Mouse (Mus musculus): ENCODE measurements around the gene Srsf6.
"Not testable (repeated sequence)": the region's sequence is repeated elsewhere in the genome, so short reads cannot be mapped to it uniquely, and the experiment has no call there.

Srsf6 gene

GRCm38 (mm10) chr2:162931123-162931673 is at the start of gene Srsf6:
Gene Srsf6, plus strand, starts transcription at chr2:162931528.
- DNase-seq = peak; percentile 97

DNA sequence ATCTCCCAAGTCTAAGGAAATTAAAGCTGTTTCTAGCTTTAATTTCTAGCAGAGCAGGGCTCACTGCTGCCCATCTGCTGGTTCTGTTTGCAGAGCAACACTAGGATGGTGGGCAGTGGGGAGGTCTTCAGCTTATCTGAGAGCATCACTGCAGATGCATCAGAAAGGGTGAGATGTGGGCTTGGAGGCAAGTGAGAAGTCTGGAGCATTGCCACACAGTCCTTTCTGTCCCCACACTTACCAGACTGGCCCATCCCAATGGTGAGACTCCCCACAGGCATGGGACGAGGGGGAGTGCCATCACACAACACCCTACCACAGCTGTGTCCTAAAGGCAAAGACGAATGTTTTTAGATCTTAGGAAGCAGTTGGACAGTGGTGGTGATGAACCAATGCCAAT is 47.2 kb upstream of the Srsf6 start:
- no peak for DNase-seq

DNA sequence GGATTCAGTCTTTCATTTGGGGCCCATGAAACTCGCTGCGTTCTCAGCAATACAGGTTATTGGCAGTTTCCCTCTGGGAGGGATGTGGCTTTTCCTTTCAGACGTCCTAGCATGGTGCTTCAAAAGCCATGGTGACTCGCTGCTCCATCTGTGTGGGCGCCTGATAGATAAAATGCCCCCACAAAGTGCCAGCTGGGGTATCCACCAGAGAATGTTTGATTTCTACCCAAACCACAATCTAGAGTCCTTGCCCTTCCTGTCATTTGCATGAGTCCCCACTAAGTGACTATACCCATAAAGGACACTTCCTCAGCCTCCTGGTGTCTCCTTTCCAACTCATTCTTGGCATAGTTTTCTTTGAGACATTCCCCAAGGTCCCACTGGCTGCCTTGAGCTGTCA is 44.2 kb upstream of the Srsf6 start:
- no peak for DNase-seq

GRCm38 (mm10) chr2:162888677-162889076 is 42.7 kb upstream of the Srsf6 start:
- no peak for DNase-seq

DNA sequence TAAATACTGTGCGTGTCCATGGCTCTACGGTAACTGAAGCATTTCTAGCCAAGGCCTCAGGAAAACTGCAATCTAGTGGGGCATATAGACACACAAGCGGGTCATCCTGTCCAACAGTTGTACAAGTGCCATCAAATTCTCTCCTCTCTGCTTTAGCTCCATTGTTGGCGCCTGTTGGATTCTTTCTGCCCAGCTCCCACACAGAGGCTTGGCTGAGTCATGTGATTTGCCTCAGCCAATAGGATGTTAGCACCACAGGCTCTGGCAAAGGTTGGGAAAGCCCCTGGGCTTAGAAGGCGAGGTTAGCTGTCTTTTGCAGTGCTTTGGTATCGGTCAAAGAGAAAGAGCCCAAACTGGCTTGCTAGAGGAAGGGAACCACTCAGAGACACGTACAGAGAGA is 42.1 kb upstream of the Srsf6 start:
- DNase-seq = peak; percentile 33

DNA sequence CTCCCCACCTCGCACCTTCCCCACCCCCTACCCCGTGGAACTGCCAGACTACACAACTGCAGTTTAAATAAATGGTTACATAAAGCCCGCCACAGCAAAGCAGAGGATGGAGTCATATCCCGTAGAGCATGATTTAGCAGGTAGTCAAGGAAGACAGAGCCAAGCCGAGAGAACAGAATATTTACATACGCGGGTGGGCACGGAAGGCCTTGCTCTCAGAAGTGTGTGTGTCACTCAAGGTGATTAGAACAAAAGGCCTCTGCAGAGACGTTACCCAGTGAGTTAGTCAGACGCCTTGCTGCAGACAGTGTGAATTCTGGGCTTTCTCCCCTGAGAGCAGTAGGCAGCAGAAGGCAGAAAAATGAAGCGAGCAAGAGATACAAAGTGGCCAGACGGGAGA is 41.6 kb upstream of the Srsf6 start:
- DNase-seq = no peak

- not testable (repeated sequence) for DNase-seq
Observed at GRCm38 (mm10) chr2:162892979-162893378, 38.3 kb upstream of the Srsf6 start.

GRCm38 (mm10) chr2:162899256-162899655 is 32.1 kb upstream of the Srsf6 start:
- DNase-seq = not testable (repeated sequence)

DNA sequence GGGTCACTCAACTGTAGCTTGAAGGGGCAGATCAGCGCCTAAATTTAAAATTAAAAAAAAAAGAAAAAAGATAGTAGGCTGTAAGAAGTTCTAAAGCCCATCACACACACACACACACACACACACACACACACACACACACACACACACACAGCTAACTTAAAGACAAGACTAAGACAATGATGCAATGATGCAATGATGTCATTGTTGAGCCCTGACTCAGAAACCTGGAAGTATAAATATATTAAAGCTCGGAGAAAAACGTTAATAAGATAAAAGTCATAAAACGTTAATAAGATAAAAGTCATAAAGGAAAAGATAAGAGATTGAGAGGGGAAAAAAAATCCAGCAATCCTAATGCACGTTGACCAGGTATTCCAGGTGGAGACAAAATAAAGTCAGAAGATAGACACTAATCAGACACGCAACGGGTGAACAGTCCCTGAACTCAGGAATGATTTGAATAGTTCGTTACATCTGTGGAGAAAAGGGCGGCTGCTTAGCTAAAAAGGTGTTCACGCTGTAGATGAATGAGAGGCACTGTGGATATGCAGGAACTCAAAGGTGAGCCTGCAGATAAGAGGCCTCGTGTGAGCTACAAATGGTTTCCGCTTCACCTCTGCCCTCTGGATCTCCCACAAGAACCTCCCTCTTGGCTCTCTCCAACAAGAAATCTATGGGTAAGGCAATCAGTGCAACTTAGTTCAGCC is 31.3 kb upstream of the Srsf6 start:
- no peak for DNase-seq

GRCm38 (mm10) chr2:162900590-162900916 is 30.8 kb upstream of the Srsf6 start:
- peak; percentile 23 for DNase-seq

DNA sequence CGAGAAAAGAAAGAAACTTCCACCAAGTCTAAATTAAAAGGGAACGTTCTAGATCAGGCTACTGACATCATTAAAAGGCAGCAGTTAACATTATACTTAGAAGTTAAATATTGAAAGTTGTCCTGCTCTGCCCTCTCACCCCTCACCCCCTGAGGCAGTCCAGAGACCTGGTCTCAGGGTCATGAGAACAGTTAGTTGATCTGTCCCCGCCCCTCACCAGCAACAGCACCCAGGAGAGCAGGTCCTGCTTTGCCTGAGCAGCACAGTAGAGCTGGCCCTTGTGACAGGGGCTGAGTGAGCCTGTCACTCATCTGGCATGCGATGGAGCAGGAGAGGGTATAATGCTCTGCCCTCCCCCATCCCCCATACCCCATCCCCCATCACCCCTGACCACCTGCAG is 25.4 kb upstream of the Srsf6 start:
- no peak for DNase-seq

DNA sequence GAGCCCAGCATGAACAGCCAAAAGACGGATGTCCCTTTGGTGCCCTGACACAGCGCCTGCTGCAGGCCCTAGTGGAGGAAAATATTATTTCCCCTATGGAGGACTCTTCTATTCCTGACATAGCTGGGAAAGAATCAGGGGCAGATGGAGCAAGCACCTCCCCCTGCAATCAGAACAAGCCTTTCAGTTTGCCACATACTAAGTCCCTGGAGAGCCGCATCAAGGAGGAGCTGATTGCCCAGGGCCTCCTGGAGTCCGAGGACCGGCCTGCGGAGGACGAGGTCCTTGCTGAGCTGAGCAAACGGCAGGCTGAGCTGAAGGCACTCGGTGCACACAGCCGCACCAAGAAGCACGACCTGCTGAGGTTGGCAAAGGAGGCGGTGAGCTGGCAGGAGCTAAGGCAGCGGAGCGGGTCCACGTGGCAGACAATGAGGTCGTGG is 23.3 kb upstream of the Srsf6 start:
- peak; percentile 54 for DNase-seq

DNA sequence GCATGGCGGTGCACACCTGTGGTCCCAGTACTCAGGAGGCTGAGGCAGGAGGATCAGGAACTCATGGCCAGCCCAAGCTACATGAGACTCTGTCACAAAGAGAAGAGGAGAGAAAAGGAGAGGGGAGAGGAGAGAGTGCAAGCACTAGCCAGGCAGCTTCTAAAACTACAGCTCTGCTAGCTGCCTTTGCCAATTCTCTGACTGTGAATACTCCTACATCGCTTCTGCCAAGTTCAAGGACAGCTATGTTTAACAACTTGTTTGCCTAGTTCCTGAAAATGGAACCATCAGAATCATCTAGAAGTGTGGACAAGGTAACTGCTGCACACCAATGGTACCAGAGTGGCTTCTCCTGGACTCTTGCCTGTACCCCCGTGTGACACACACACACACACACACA is 17.3 kb upstream of the Srsf6 start:
- DNase-seq = no peak

- peak; percentile 34 for DNase-seq
Observed at GRCm38 (mm10) chr2:162914519-162914918, 16.8 kb upstream of the Srsf6 start.

- no peak for DNase-seq
Observed at GRCm38 (mm10) chr2:162919926-162920325, 11.4 kb upstream of the Srsf6 start.

GRCm38 (mm10) chr2:162922183-162922582 is 9.1 kb upstream of the Srsf6 start:
- peak; percentile 72 for DNase-seq

DNA sequence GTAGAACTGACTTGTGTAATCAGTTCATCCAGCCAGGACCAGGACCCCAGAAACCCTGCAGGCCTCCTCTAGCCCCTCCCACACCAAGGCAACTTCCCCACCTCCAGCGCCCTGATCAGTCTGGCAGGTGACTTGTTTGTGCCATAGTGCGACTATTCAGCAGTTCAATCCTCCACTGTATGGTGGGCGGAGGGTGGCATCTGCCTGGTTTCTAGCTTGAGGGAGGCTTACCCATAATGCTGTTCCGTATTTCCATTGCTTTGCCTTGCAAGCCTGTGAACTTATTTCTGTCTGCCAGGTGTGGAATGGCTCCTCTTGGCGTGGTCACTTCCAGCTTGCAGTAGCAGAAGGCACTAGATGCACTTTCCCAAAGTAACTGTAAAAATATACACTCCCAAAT is 8.5 kb upstream of the Srsf6 start:
- no peak for DNase-seq

- DNase-seq = no peak
Observed at GRCm38 (mm10) chr2:162924126-162924525, 7.2 kb upstream of the Srsf6 start.

- no peak for DNase-seq
Observed at GRCm38 (mm10) chr2:162927918-162928585, 3.3 kb upstream of the Srsf6 start.

- no peak for DNase-seq
Observed at GRCm38 (mm10) chr2:162929704-162930103, 1.6 kb upstream of the Srsf6 start.

DNA sequence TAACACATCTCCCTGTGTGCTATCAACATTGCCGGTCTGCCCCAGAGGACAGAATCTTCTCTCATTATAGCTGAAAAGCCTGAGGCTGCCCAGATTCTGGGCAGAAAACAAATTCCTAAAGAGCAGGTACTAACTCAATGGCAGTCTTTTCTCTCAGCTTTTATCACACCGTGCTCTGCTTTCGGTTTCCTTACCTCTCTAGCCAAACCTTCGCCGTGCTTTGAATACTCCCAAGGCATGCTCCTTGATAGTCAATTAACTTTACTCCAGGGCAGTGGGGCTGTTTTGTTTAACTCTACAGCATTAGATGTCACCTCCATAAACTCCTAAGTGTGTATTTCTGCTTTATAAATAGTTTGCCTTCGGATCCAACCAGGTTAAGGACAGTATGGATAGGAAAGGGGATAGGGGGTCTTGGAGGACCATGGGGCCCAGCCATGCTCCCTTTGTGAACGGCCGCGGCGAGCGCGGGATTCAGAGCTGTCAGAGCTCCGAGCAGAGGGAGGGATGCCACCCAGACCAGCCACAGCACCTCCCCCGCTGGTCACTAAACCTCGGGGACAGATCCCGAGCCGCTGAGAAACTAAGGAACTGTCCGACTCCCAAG is 709 bp upstream of the Srsf6 start:
- DNase-seq = no peak

- DNase-seq = peak; percentile 75
Observed at GRCm38 (mm10) chr2:162931674-162932650, 634 bp downstream of the Srsf6 start.

GRCm38 (mm10) chr2:162932706-162933105 is 1.4 kb downstream of the Srsf6 start:
- DNase-seq = no peak
